Mouse (Mus musculus): ENCODE data around the gene Hmga2.

DNA sequence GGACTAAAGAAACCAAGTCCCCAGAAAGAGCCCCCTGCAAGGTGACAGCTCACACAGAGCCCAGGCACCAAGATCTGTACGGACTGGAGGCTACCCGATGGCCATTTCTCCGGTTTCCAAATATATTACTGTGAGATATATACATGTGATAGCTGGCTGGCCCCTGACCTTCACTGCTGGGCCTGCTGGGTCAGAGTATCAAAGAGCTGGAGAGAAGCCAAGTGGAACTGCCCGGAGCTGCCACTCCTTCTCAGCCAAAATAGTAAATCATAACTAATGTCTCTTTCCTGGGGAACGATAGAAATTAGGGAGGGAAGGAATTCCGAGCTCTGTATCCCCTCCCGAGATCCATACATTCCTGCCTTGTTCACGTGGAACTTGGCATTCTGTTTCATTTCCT lies 40.0 kb upstream of the Hmga2 start:
- TF ChIP-seq GATA1 (IDR thresholded peaks at IDR 0.05; ENCODE audit: borderline replicate concordance, low read length) = no peak
- no peak for TF ChIP-seq FLI1 (IDR thresholded peaks at IDR 0.05; ENCODE audit: low read length)
